In genomic region chr15:79927637-79928122, GRCm38 (mm10) we compare ENCODE assay signal across 8 mouse cellular contexts. TPM values are rescaled to one million over a fixed set of nuclear protein-coding genes. Genes with fewer than 3 reads are reported as not detected.
DNase-seq lines count a peak whose midpoint lies in the region; ATAC-seq and TF ChIP-seq lines count a peak whose summit lies in the region.

No protein-coding gene starts in this region.

- TF ChIP-seq CTCF in intestine, postnatal 0 days (IDR thresholded peaks at IDR 0.05; ENCODE audit: low read depth): no peak

- peak overlapping the region; percentile 65 for H3K9ac ChIP-seq in intestine, postnatal 0 days (ENCODE audit: low read depth, low read length)

- intact Hi-C loops in left cerebral cortex, postnatal 36 days (cut with DNase I): loop anchor here (5.0 kb wide), 1 partner anchor 175 kb away; no protein-coding TSS in a partner anchor

- peaks cover 30% of the 10 kb centered on the region for H3K4me1 ChIP-seq in embryonic facial prominence, embryonic 10.5 days
- H3K4me1 ChIP-seq in intestine, postnatal 0 days (replicated peaks; ENCODE audit: control insufficient read depth, insufficient read depth, low read length): peaks cover 4% of the 10 kb centered on the region; the same call in 1 of the 2 replicates
- H3K4me1 ChIP-seq in midbrain, embryonic 10.5 days: peaks cover 29% of the 10 kb centered on the region

- under 1% methylated on average over 29 of the region's 29 CpGs for WGBS in embryonic facial prominence, embryonic 10.5 days
- WGBS in intestine, postnatal 0 days: under 1% methylated on average over 29 of the region's 29 CpGs
- under 1% methylated on average over 29 of the region's 29 CpGs for WGBS in midbrain, embryonic 10.5 days

- peak overlapping the region; percentile 75 for H3K4me3 ChIP-seq in embryonic facial prominence, embryonic 10.5 days
- H3K4me3 ChIP-seq in intestine, postnatal 0 days (ENCODE audit: low read depth, low read length): peak overlapping the region; percentile 51
- peak overlapping the region; percentile 68 for H3K4me3 ChIP-seq in midbrain, embryonic 10.5 days

- H3K27ac ChIP-seq in embryonic facial prominence, embryonic 10.5 days (replicated peaks): peak overlapping the region; percentile 80
- peak overlapping the region; percentile 61 for H3K27ac ChIP-seq in intestine, postnatal 0 days (ENCODE audit: low read depth, low read length)
- H3K27ac ChIP-seq in midbrain, embryonic 10.5 days (replicated peaks): peak overlapping the region; percentile 80

- no peaks in the 10 kb centered on the region for H3K36me3 ChIP-seq in embryonic facial prominence, embryonic 10.5 days (replicated peaks)
- no peaks in the 10 kb centered on the region for H3K36me3 ChIP-seq in intestine, postnatal 0 days (ENCODE audit: control insufficient read depth, insufficient read depth)
- H3K36me3 ChIP-seq in midbrain, embryonic 10.5 days: no peaks in the 10 kb centered on the region

- H3K4me2 ChIP-seq in intestine, postnatal 0 days (replicated peaks; ENCODE audit: low read depth): peak overlapping the region; percentile 86

- no peaks in the 10 kb centered on the region for H3K9me3 ChIP-seq in embryonic facial prominence, embryonic 10.5 days
- H3K9me3 ChIP-seq in intestine, postnatal 0 days (ENCODE audit: control insufficient read depth): no peaks in the 10 kb centered on the region
- no peaks in the 10 kb centered on the region for H3K9me3 ChIP-seq in midbrain, embryonic 10.5 days (replicated peaks)

- peak; percentile 96 for DNase-seq in adrenal gland, postnatal 10 days
- DNase-seq in embryonic facial prominence, embryonic 10.5 days (ENCODE audit: low spot score): peak; percentile 88
- DNase-seq in gastrocnemius, postnatal 4 days (ENCODE audit: low spot score in 2 of 2): peak; percentile 81 to 95
- DNase-seq in left cerebral cortex, postnatal 36 days (ENCODE audit: low spot score in 2 of 2): peak; percentile 87 to 89
- DNase-seq in midbrain, embryonic 10.5 days (ENCODE audit: low spot score): peak; percentile 83
- DNase-seq in right cerebral cortex, postnatal 36 days (ENCODE audit: low spot score in 2 of 2): peak; percentile 88 to 92
- peak; percentile 90 to 95 for DNase-seq in urinary bladder, postnatal 4 days (ENCODE audit: low spot score in 2 of 2)

- peaks cover 42% of the 10 kb centered on the region for H3K27me3 ChIP-seq in embryonic facial prominence, embryonic 10.5 days (replicated peaks; ENCODE audit: low read depth, poor library complexity, severe bottlenecking)
- H3K27me3 ChIP-seq in intestine, postnatal 0 days (replicated peaks; ENCODE audit: control insufficient read depth, insufficient read depth, low read length): peaks cover 1% of the 10 kb centered on the region; the same call in 1 of the 2 replicates
- H3K27me3 ChIP-seq in midbrain, embryonic 10.5 days (ENCODE audit: low read depth, poor library complexity, severe bottlenecking): peaks cover 38% of the 10 kb centered on the region

- peak; percentile 66 for ATAC-seq in intestine, postnatal 0 days

RNA-seq across cellular contexts. Expression of gene Apobec3, which starts 36.2 kb away (rescaled TPM):
- total RNA-seq in adrenal gland, postnatal 10 days (2021): 10 to 100 TPM; 16.0 to 30.6 TPM
- 7.7 and 8.4 TPM in 2 replicates for polyA plus RNA-seq in embryonic facial prominence, embryonic 10.5 days (2016; fragmentation: Nextera tagmentation; extraction: Ambion mirVana)
- total RNA-seq in gastrocnemius, postnatal 4 days (2021): 10 to 100 TPM; 10.2 to 13.4 TPM
- 5.1 and 6.4 TPM in 2 replicates for polyA plus RNA-seq in intestine, postnatal 0 days (2015; fragmentation: Nextera tagmentation; extraction: Ambion mirVana)
- 1 to 10 TPM; 4.9 to 5.1 TPM for total RNA-seq in left cerebral cortex, postnatal 36 days (2021)
- polyA plus RNA-seq in midbrain, embryonic 10.5 days (2016; fragmentation: Nextera tagmentation; extraction: Ambion mirVana): 6.2 and 8.5 TPM in 2 replicates

RNA-seq across cellular contexts. Expression of gene Cbx7, which starts 43.2 kb away (rescaled TPM):
- 10 to 100 TPM in 1 of 2 experiments, 1 to 10 TPM in 1; 8.1 to 11.1 TPM for total RNA-seq in adrenal gland, postnatal 10 days (2021)
- 2.1 and 2.4 TPM in 2 replicates for polyA plus RNA-seq in embryonic facial prominence, embryonic 10.5 days (2016; fragmentation: Nextera tagmentation; extraction: Ambion mirVana)
- total RNA-seq in gastrocnemius, postnatal 4 days (2021): 1 to 10 TPM; 2.1 TPM
- polyA plus RNA-seq in intestine, postnatal 0 days (2015; fragmentation: Nextera tagmentation; extraction: Ambion mirVana): 2.5 and 3.8 TPM in 2 replicates
- total RNA-seq in left cerebral cortex, postnatal 36 days (2021): 10 to 100 TPM; 40.5 to 46.5 TPM
- polyA plus RNA-seq in midbrain, embryonic 10.5 days (2016; fragmentation: Nextera tagmentation; extraction: Ambion mirVana): 2.9 and 3.5 TPM in 2 replicates

Comparison
In these comparisons a context has a peak if more than half of its experiments do, and no peak if none do; other contexts are left out.
1. Peak in every context shown above with its lines: DNase-seq, ATAC-seq, H3K4me3 ChIP-seq and H3K27ac ChIP-seq.